Mouse (Mus musculus): ENCODE results near the gene Olfr213. TPM values are rescaled to one million over a fixed set of nuclear protein-coding genes. Genes with fewer than 3 reads are reported as not detected.

The Olfr213 gene
- not detected in 2 replicates for polyA plus RNA-seq (2012; rRNA removed)

DNA sequence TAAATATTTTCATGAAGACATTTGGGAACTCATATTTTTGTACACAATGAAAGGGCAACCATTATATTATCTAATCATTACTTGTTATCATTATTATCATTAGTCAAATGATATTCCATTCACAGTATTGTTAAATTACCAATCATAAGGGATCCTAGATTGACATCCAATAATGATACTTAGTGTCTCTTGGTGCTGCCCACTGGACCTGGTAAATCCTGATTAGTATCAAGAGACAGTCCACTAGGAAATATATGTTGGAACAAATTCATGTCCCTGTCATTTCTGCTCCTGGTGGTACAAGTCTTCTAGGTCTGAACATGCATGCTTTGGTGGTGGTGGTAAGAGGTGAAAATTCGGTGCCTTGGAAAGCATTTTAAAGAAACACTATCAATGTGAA lies at the start of gene Olfr213:
Olfr213 (plus strand) TSS at position 301 of the 400 bp plus-strand sequence.

DNA sequence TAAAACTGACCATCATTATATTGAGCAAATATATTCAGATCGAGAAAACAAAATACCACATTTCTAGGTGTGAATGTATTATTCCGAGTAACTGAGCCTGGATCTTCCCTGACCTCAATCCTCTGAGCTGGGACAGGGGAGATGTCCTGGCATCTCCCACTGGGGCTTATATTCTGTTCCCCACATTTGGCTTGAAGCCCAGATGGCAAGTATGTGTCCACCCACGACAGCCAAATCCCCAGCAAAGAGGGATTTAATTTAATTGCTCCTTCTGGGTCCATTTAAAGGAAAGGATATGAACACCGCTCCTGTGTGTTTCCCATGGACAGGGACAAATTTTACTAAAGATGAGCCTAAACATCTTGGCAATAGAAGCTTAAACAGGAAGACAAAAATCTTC lies 49.5 kb upstream of the Olfr213 start, which contains the start of gene Olfr211:
Olfr211 (plus strand) TSS at position 301 of the 400 bp plus-strand sequence.

DNA sequence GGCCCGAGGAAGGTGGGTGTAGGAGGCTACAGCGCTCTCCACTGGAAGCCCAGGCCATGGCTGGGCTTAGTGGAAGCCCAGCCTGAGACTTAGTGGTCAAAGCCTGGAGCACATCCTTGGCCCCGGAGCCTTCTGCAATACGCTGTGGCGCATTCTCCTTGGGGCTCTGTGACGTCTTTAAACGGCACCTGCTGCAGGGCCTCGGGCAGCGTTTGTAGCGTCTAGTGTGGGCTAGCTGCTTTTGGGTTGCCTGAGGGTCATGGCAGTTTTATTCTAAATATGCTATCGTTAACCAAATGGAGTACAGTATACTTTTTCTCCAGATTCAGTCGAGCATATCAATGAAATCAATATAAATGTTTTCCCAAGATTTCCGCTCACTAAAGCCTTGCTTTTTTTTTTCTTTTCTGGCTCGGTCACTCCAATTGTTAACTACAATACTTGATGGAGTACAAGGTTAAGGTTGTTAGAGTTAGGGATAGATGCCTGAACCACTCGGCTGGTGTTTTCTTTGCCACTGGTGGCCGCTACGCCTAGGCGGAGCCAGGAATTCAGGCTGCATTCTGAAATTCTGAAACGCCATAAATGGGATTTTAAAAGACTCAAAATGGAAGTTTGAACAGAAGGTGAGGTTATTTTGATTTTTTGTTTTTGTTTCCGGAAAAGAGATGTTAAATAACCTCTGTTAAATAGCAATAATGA lies 31.8 kb upstream of the Olfr213 start, which contains the start of gene Olfr212:
Olfr212 (plus strand) TSS at position 215 of the 702 bp plus-strand sequence.

DNA sequence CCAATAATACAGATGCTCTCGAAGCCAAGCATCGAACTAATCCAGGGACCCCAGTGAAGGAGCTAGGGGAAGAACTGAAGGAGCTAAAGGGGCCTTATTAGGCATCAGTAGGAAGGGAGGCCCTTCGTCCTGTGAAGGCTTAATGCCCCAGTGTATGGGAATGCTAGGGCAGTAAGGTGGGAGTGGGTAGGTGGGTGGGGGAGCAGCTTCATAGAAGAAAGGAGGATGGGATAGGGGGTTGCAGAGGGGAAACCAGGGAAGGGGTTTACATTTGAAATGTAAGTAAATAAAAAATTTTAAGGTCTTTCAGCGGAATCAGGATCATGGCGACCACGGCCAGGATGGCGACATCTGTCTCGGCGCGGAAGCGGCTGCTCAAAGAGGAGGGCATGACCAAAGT lies 12.6 kb downstream of the Olfr213 start, which contains the start of gene Gm5580:
Gm5580 (plus strand) TSS at position 301 of the 400 bp plus-strand sequence.

GRCm38 (mm10) chr6:116553935-116554334 lies 15.7 kb downstream of the Olfr213 start, which contains the start of gene Olfr214:
TSS of gene Olfr214 (plus strand) at chr6:116554235.

DNA sequence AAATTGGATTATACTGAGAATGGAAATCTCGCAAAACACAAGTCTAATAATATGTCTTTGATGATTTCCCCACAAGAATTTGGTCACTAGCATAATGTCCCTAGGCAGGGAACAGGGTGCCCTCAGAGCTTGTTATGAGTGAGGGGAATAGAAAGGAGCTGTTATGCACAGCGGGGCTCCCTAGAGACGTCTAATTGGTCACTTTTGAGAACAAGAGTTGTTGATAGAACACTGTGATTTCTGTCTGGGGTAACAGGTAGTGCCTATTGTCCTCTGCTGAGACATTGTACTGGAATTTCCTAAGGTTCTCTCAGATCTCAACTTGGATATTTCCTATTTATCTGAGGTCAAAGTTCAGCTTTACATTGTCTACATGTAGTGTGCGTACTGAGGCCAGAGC lies 45.8 kb downstream of the Olfr213 start, which contains the start of gene Olfr215:
Olfr215 (minus strand) TSS at position 101 of the 400 bp plus-strand sequence.

Other genes starting within 250 kb of the Olfr213 start
- 52.5 and 56.3 TPM in 2 replicates for gene March8, start 200.4 kb upstream of the Olfr213 start, polyA plus RNA-seq (2012; rRNA removed)
- 3.3 and 4.0 TPM in 2 replicates for gene Alox5, start 77.3 kb upstream of the Olfr213 start, polyA plus RNA-seq (2012; rRNA removed)
- gene Olfr211, start 49.4 kb upstream of the Olfr213 start, polyA plus RNA-seq (2012; rRNA removed): not detected in 2 replicates
- gene Olfr212, start 31.9 kb upstream of the Olfr213 start, polyA plus RNA-seq (2012; rRNA removed): not detected in 2 replicates
- gene Gm5580, start 12.7 kb downstream of the Olfr213 start, polyA plus RNA-seq (2012; rRNA removed): not detected in 2 replicates
- not detected in 2 replicates for gene Olfr214, start 15.8 kb downstream of the Olfr213 start, polyA plus RNA-seq (2012; rRNA removed)
- gene Olfr215, start 45.7 kb downstream of the Olfr213 start, polyA plus RNA-seq (2012; rRNA removed): not detected in 2 replicates
- gene Zfp422, start 90.5 kb downstream of the Olfr213 start, polyA plus RNA-seq (2012; rRNA removed): 5.2 and 8.7 TPM in 2 replicates
- 4.9 and 6.0 TPM in 2 replicates for gene Depp1, start 112.2 kb downstream of the Olfr213 start, polyA plus RNA-seq (2012; rRNA removed)
- 6.1 and 7.4 TPM in 2 replicates for gene Rassf4, start 135.5 kb downstream of the Olfr213 start, polyA plus RNA-seq (2012; rRNA removed)
- gene Tmem72, start 178.5 kb downstream of the Olfr213 start, polyA plus RNA-seq (2012; rRNA removed): 0.01 TPM in 1 of 2 replicates, not detected in the other

All from colon, adult 2 months (tissue).